Mouse (Mus musculus) mouse trophoblast stem cell (cell line): Measurements from ENCODE around the gene Adar.

Experiments
- in situ Hi-C, 2 experiments: fragments of 300-500 bp; cut with MseI, MboI; formaldehyde crosslinking; loops; 2 replicates in 1 of 2; 3 replicates in 1 of 2; pipeline ENCODE4 v1.15.1; 2025

Gene Adar

DNA sequence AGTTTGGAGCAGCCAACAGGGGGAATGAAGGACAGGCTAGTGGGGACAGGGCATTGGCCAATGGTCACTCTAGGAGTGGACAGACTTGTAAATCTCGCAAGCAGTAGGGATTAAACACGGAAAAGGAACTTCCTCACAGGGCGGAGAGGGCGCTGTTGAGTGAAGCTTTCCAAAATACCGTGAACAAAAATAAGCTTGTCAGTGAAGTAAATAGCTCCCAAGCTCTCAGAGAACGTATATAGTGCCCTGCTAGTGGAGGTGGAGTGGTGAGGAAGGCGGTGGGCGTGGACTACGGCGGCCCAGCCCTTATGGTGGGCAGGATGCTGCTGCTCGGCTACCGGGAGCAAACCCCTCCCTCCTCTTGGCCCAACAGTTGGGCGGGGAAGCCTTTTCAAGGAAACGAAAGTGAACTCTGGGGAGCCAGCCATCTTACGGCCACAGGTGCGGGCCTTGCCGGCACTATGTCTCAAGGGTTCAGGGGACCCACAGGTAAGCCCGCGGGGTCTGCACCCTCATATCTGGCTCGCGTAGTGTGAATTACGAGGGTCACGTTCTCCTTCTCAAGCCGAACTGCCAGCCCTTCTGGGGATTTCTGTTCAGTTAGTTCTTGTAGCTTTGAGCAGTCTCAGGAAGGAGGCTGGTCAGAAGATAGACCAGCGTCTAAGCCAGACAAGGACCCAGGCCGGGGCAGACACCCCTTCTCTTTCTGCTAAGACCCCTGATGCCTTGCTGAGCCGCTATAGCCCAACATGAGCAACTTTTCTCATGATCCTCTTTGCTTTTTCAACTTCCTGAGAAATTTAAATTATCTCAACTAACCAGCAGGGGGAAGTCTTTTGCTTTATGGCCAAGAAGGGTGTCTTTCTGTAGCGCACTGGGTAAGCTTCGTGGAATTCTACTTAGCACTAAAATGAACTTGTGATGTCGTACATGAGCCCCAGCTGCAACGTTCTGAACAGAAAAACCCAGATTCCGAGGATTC, 15.8 kb downstream of the Adar start:
- in situ Hi-C loops = loop anchor here in 1 of 2 experiments (5.0 kb wide), 1 partner anchor 37 kb away; no protein-coding TSS in a partner anchor

DNA sequence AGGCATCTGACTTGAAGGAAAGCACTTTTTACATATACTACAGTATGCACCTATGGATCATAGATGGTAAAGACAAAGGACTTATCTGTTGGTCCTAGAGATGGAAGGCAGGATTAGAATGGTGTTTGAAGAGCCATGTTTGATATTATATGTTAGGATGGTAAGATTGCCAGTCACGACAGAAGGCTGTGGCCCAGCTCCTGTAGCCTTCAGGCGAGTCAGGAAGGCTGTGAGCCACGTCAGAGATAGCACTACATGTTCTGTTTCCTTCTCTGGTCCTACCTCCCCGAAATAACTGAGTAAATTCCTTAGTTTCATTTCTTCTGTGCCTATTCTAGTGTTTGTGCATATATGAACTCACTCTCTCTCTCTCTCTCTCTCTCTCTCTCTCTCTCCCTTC, 17.3 kb downstream of the Adar start:
- in situ Hi-C loops = loop anchor here in 1 of 2 experiments (5.0 kb wide), 1 partner anchor 35 kb away; no protein-coding TSS in a partner anchor

DNA sequence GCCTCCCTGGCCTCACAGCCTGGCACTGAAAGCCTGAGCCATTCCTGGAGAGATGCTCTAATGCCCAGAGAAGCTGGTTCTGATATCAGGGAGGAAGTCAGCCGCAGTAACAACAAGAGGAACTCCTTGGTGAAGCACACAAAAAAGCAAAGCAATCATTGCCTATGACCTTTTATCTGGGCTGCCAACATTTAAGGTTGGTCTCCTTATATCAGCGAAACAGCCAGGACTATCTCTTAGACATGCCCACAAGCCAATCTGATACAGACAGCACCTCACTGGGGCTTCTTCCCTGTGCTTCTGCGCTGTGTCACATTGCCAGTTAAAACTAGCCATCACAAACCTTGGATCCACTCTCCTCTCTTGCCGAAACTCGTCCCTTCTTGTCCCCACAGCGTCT, 23.7 kb downstream of the Adar start:
- in situ Hi-C loops = no loop called here

DNA sequence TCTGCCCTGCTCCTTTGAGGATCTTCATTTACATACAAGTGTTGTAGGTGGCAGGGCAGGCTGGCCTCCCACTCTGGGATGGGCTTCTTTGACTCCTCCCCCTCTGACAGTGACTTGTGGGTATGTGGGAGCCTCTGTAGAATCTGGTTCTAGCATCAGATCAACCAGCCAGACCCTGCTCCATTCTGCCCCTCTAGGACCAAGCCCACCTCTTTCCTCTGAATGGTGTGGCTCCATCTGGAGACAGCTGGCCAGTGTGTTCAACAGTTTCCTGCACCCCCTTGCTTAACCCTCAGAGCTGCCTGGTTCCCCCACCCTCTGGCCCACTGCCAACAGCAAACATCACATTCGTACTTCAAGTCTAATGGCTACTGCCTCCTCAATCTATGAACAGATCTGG, 37.5 kb downstream of the Adar start:
- in situ Hi-C loops = no loop called here

DNA sequence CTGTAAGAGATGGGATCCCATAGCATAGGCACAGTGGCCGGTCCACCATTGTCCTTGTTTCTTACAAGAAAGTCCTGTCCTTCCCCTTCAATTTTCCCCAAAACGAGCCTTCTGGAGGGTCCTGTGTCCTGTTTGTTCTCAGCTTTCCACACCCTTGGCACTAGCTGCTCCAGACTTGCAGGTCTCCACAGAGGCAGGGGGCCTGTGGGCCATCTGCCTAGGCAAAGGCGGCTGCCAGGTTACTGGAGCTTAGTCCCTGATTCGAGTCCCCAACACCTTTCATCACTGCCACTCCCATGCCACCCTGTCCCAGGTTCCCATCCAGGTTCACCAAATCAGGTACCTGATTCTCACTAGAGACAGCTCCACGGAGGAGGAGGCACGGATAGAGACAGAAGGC, 40.5 kb downstream of the Adar start:
- in situ Hi-C loops = no loop called here

DNA sequence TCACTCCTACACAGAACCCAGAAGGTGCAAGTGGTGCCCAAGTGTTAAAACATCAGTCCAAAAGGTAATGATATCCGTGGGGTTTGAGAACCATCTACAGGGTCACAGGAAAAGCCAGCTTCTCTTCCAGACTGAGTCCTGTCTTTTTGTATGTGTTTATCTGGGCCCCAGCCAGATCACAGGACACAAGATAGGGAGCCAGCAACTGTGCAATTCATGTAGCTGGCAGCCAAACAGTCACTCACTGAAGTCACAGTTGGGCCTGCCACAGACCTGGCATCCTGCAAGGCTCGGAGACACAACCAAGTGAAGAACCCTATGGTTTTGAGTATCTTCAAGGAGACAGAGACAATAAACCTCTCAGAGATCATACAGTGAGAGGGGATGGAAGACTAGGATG, 43.0 kb downstream of the Adar start:
- in situ Hi-C loops = no loop called here

DNA sequence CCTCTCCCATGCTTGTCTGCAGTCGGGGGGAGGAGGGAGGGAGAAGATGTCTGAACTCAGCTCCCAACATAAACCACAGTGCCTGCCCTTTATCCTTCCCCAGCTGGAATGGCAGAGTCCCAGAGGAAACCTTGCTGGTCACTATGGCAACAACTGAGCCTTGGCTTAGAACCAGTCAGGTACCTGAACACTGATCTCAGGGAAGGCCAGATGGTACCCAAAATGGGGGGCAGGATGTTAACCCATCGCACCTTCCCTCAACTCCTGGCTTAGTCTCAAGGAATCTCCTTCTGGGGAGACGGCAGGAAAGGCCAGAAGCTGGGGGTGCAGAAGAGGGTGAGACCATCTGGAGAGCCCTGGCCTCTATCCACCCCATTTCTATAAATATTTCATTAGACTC, 45.0 kb downstream of the Adar start:
- in situ Hi-C loops = no loop called here

DNA sequence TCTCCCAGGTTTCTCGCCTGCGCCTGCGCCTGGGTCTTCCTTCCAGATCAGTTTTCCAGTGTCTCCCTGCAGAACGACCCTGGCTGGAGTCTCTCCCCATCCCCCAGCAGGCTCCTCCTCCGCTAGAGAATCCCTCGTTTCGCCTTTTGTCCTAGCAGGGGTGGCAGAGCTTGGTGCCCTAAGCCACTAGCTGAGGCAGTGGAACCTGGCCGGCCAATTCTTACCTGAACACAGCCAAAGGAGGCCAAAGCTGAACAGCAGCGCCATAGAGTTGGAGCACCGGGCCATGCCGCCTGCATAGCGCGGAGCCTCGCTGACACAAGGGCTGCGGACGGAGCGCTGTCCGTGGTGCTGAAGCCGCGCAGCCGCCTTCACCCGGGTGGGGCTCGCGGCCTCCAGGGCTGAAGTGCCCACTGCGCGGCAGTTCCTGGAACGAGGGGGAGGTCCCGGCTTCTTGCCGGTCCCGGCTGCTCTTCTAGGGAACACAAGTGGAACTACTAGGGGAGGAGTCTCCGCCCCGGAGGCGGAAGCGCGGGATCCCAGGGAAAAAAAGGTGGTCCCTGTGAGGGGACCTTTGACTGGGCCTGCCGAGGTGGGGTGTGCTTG, 49.4 kb downstream of the Adar start, which contains the start of gene Chrnb2:
Chrnb2 (minus strand) TSS at position 514 of the 606 bp plus-strand sequence.
- in situ Hi-C loops = no loop called here

DNA sequence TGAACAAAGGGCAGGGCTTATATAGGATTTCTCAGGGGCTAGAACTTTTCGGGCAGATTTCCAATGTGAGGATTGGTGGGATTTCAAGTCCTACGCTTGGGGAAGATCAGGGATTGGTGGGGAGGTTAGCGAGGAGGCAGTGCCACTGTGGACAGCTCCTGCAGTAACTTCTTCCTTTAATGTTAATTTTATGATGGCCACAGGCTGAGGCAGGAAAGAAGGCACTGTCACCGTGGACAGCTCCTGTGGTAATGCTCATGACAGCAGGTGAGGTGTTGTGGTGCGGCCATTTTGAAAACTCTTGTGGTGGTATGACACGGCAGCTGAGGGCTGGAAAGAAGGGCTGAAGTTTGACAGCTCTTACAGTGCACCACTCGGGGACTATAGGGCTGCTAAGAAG, 54.8 kb downstream of the Adar start:
- in situ Hi-C loops = loop anchor here in 1 of 2 experiments (5.0 kb wide), 1 partner anchor 37 kb away; no protein-coding TSS in a partner anchor

DNA sequence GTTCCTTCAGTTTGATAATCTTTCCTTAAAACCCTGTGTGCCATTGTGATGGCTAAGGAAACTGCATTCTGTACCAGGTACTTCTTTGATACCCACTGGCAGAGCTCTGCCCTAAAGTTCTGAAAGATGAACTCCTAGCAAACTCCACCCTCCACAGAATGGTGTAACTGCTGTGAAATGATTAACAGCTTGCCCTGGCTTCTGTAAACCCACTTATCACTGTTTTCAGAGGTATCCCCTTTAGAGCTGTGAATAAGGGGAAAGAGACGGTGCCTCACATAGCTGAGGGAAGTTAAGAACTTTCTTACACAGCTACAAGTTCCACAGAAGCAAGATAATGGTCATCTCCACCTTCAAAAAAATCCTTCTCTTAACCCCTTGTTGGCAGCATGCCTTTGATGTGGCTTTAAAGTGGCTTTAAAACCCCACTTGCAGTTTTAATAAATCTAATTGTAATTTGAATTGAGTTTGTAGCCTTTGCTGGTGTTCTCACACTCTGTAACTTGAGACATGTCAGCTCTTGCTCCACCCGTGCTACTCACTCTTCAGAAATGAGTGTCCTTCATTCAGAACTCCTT, 55.7 kb downstream of the Adar start:
- in situ Hi-C loops = no loop called here

DNA sequence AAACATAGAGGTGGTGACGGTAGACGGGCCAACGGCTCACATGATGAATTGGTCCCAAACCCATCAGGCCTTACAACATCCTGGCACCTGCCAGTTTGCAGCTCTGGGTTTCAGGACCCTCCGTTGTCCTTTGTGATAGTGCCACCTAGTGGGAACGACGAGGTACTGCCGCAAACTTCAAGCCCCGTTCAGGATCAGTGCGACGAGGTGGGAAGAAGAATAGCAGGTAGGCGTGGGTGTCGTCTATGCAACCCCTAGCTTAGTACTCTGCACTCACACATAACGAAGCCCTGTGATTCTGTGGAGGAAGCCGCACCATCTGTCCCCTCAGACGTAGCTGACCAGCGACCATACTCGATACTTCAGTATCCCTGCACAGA, 57.8 kb downstream of the Adar start:
- in situ Hi-C loops = no loop called here

DNA sequence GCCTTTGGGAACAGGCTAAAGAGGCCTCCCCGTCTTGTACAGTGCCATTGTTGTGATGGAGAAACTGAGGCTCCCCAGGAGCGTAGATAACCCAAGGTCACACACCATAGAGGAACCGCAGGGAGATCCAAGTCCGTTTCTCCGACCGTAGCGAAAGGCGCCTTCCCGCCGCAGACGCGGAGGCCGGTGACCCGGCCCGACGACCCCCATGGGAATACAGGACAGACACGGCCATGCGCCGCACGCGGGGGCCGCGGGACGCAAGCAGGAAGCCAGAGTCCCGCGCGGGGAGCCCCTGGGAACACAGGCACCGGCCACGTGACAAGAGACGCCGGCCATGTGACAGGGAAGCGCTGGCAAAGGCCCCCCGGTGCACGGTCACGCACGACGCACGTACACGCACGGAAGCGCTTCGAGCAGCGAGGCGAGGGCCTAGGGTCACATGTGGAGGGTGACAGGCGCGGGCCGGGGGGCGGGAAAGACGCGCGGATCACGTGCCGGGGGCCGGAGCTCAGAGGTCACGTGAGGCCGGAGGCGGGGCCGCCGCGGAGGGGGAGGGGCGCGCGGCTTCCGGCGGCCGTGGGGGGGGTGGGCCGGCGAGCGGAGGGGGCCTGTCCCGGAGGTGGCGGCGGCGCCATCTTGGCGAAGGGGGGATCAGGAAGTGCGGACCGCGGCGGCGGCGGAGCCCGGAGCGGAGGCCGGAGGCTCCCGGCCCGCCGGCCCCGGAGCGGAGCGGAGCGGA, 58.3 kb downstream of the Adar start, which contains the start of gene Ube2q1:
Ube2q1 (plus strand) TSS at position 649 of the 742 bp plus-strand sequence.
- in situ Hi-C loops = no loop called here

DNA sequence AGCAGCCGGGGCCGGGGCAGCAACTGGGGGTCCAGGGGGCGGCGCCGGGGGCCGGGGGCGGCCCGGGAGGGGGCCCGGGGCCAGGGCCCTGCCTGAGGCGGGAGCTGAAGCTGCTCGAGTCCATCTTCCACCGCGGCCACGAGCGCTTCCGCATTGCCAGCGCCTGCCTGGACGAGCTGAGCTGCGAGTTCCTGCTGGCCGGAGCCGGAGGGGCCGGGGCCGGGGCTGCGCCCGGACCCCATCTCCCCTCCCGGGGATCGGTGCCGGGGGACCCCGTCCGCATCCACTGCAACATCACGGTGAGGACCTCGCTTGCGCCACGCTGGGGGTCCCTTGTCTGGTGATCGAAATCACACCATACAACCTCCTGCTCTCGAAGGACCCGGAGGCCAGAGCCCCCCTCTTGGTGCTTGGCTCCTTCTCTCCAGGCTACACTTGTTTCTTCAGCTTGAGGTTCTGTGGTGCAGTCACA, 59.0 kb downstream of the Adar start:
- in situ Hi-C loops = no loop called here

DNA sequence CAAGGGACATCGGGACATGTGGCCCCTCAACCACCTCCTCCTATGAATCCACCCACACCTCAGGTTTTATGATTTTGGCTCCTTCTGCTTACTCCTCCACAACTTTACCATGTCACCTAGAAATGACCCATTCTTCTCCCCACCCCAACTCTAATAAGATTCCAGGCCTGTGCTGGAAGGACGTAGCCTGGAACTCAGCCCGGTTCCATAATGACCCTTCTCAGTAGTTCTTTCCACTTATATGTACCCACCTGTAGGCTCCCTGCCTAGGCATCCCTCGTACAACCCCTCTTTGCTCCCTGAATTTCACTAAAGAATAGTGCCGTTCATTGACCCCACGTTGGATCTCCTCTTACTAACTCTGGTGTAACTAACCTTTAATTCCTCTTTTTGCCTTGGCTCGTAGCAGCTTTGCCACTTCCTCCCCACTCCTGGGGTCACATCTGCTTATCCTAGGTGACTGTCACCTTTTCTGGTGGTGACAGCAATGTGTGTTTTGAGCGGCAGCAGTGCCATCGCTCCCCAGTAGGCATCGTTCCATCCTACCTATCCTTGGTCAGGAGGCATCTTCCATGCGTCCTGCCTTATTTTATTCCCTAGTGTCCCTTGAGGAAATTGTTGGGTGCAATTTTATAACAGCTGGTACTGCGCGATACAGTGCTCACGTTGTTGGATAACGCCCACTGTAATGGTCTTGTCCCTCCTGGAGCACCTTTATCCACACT, 59.6 kb downstream of the Adar start:
- in situ Hi-C loops = no loop called here

DNA sequence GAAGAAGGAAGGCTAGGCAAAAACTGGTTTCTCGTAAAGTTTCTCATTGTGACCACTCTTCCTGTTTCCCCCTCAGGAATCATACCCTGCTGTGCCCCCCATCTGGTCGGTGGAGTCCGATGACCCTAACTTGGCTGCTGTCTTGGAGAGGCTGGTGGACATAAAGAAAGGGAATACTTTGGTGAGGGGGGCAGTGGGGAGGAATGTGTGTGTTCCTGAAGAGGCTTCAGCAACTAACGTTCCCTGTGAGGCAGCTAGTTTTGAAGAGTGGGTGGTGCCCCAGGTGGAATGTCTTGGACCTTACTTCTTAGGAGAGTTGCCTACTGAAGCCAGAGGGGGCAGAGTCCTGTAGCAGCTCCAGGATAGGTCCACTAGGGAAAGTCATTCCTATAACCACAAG, 61.2 kb downstream of the Adar start:
- in situ Hi-C loops = no loop called here

DNA sequence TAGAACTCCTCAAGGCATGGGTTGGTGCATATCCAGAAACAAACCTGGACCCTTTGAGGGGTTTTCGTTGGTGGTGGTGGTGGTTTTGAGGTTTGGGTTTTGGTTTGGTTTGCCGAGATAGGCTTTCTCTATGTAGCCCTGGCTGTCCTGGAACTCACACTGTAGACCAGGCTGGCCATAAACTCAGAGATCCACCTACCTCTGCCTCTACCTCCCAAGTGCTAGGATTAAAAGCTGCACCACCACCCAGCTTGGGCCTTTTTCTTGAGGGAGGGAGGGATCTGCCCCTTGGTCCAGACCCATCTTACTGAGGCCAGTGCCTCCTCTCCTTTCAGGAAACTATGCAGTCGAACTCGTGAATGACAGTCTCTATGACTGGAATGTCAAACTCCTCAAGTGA, 65.3 kb downstream of the Adar start:
- in situ Hi-C loops = no loop called here

DNA sequence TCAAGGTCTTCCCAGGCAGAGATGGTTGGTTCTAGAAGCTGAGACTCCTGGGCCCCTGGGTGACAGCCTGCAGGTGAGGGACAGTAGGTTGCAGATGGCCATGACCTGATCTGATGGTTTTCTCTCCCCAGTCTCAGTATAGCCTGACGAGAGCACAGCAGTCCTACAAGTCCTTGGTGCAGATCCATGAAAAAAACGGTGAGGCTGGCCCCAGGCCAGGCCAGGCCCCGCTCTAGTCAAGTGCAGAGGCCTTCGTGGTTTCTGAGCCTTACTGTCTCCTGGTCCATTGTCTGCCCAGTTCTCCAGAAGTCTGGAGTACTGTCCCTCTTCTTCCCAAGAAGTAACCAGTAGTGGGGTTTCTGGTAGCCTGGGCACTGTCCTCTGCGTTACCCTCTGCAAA, 66.8 kb downstream of the Adar start:
- in situ Hi-C loops = no loop called here

DNA sequence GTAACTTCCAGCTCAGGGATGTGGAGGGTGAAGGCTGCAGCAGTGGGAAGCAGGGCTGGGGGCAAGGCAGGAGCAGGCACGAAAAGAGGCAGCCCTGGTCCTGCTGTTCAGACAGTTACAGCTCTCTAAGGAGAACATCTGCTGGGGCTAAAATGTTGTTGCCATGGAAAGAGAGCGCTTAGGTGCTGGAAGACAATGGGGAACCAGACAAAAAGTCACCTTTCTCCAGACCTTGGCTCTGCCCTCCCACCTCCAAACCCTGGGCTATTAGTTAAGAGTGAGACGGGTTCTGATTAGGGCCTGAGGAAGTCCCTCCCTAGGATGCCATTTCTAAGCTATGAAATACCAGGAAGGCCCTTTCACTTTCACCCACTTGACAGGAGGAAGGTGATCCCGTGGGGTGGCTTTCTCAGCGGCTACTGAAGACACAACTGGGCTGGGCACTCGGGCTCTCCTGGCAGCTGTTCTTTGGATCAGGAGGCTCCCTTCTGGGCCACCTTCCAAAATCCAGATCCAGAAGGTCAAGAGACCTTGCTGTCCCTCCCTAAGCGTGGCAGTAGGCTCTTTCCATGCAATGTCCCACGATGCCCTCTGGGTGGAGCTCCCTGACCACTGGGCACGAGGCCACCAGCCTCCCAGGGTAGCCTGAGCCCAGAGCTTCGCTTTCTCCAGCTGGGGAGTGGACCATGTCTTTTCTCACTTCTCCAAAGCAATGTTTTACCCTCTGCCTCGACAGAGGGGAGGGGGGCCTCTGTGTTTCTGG, 70.3 kb downstream of the Adar start:
- in situ Hi-C loops = no loop called here

DNA sequence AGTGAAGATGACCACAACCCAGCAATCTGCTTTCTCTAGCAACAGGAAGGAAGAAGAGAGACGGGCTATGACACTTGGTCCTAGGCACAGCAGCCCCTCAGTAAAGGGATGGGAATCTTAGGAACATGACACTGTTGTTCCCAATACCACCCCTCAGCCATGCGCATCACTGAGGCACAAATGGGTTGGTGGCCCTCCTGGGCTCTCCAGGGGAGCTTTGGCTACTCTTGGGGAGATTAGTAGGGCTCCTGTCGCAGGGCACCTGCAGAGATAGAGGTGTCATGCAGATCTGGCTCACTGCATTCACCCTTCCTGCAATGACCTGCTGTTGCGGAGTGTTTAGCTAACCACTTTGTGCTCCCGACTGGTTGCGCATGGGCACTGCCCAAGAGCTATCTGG, 71.5 kb downstream of the Adar start:
- in situ Hi-C loops = no loop called here
